Mouse (Mus musculus) stomach, postnatal 0 days (tissue): ENCODE data around the gene Inhba.

Experiments
- CTCF ChIP-seq: IDR thresholded peaks from 2 replicates; pipeline ENCODE4 v1.5.1; 2016; ENCODE audit warnings: antibody characterized with exemption, low read depth, mild to moderate bottlenecking, moderate library complexity
- EP300 ChIP-seq: optimal IDR thresholded peaks from 2 replicates; pipeline ENCODE3; 2016; ENCODE audit warnings: antibody characterized with exemption

GRCm38 (mm10) chr13:16032935-16033592 is 21.4 kb downstream of the Inhba start:
- TF ChIP-seq CTCF (no peak), EP300 (no peak)
